Mouse (Mus musculus) retina, adult 2 months (tissue): ENCODE results near the gene Dnajc13.

Source experiments
- DNase-seq: peaks from one replicate; pipeline ENCODE4 v3.0.0-alpha.2; 2012; ENCODE audit warnings: low read depth, low spot score

Gene Dnajc13

DNA sequence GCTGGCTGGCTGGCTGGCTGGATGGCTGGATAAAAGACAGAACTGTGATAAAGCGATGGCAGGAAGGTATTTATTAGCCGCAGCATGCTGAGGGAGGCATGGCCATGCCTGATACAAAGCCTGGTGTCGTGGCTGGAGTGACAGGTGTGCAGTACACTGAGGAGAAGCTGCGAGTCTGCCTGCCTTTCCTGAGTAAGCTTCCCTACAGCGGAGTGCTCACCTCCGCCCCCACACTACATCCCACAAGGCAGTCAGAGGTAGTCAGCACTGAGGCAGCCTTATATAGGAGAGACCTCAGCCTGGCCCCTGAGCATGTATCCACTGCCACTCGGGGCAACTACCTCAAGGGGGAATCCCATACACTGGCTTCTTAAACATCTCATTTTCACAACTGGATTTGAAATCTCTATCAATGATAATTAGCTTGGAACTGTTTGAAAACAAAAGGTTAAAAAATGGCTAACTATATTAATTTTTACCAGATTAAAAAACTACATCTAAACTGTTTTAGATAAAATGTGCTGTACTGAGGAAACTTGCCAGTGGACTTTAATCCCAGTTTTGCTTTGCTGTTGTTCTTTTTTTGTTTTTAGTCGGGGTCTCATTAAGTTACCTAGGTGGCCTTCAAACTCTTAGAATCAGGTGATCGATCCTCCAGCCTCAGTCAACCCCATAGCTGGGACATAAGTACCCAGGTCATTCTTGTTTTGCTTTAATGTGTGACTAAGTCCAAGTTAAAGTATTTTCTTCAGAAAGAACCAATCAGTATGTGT, 8.1 kb downstream of the Dnajc13 start:
- DNase-seq: no peak

DNA sequence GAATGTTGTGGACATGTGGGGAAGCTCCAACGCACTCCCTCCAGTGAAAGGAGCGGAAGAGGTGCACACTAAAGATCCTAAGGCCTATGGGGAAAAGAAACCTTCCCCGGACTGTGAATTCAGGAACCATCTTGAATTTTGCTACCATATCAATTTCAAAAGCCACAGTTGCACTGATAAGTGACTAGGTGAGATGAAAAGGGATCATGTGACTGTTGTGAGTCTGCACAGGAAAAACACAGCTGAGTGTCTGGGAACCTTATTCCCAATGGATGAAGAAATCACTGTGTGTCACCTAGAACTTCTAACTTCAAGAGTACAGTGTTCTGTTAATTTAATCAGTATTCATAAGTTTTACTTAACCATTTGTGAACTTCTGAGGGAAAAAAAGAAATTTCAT, 10.1 kb downstream of the Dnajc13 start:
- no peak for DNase-seq

DNA sequence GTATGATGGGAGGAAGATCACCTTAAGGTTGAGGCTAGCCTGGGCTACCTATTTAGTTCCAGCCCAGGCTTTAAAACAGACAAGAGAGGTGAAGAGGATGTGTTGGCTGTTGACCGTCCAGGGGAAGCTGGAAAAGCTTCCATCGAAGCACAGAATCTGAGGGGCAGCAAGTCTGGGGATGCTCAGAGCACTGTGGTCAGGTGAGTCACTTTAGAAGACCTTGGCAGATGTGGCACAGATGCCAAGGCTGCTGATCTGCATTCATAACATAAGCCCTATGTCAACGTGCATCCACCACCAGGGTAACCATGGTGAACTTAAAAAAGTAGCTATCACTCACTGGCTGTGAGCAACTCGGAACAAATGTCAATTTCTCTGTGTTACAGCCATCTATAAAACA, 11.0 kb downstream of the Dnajc13 start:
- no peak for DNase-seq

DNA sequence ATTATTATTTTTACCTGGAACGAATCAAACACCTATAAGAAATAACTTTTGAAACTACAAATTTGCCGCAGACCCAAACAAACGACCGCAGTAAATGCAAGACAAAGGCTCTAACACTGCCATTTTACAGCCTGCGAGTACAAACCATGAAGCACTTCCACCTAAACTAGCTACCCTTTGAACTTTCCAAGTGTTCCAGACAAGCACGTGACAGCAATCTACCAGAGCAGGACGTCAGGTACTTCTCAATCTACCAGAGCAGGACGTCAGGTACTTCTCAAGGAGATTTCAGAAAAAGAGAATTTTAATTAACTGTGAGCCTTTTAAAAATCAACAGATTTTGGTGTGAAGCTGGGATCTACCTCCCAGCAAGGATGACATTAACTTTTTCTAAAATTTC, 11.6 kb downstream of the Dnajc13 start:
- no peak for DNase-seq

DNA sequence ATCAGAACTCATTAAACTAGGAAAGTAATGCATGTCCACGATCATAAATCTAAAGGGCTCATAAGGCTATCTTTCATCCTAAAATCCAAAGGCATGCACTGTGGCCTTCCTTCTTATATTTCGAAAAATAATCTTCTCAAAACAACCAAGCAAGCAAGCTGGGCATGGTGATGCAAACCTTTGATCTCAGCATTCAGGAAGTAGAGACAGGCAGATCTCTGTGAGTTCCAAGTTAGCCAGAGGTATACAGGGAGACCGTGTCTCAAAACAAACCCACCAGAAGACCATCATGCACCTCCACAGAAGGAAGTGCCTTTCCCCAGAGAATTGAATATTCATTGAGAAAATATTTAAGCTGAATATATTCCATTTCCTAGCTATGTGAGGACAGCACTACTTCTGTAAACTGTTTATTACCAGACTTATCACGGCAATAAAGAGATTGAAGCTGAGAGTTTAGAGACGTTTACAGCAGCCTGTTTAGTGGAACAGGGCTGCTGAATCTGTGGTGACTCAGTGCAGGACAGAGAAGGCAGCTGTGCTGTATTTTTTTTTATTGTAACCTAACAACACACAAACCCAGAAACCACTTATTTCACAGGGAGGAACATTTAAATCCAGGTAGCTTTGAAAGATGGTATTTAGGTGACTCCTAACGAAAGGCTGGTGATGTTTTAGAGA, 15.3 kb downstream of the Dnajc13 start:
- DNase-seq: no peak

DNA sequence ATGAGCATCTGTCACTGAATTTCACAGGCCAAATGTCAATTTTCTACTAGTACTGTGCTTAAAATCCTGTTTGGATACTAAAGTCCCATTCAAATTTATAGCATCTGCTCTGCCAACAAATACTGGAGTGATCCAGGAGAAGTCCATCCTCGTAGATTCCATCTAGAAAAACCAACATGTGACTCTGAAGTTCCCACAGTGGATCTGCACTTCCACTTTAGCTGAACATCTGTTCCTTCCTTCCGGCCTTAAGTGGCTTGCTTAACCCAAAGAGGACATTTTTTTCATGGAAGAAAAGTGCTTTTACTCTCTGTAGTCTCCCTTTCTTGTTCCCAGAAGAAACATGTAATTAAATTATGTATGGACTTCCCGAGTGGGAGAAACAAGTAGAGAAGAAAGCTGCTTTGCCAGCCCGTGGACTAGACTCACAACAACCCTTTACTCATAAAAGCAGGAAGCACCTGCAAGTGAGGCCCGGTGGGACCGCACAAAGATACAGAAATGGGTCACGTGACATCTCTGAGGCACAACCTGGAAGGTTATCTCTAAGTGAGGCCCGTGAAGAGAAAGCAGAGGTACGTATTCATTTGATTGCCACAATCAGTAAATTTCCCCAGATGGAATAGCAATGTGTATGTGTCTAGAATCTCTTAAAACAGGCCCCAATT, 18.8 kb downstream of the Dnajc13 start:
- DNase-seq: no peak

DNA sequence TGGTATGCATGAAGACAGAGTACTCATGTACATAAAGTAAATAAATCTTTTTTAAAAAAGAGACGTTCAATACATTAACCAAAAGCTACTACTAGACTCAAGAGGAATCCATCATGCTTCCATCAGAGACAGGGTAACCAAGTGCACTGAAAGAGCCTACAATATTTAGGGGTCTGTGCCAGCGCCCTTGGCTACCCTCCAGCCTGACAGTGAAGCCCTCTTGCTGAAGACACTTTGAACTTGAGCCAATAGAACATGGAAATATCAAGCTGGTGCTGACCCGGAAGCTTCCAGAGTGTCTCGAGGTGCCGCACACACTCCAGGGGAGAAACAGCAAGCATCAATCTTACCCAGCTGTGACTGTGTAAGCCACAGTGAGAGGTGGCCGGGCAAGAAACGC, 22.6 kb downstream of the Dnajc13 start:
- no peak for DNase-seq

DNA sequence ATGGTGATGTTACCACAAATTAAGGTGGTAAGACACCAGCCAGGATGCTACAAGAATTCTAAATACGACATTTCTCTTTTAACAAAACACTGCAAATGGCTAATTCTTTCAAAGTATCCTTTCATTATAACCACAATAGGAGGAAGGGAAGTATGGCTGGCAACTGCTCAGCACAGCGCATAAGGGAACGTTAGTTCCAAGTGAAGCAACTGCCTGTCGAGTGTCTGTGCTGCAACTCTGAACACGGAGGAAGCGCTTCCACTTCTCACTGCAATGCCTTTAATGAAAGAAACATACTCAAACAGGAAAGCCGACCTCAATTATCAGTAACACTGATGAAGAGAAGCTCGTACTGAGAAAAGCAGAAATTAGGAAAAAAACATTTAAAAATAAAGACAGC, 23.7 kb downstream of the Dnajc13 start:
- no peak for DNase-seq

DNA sequence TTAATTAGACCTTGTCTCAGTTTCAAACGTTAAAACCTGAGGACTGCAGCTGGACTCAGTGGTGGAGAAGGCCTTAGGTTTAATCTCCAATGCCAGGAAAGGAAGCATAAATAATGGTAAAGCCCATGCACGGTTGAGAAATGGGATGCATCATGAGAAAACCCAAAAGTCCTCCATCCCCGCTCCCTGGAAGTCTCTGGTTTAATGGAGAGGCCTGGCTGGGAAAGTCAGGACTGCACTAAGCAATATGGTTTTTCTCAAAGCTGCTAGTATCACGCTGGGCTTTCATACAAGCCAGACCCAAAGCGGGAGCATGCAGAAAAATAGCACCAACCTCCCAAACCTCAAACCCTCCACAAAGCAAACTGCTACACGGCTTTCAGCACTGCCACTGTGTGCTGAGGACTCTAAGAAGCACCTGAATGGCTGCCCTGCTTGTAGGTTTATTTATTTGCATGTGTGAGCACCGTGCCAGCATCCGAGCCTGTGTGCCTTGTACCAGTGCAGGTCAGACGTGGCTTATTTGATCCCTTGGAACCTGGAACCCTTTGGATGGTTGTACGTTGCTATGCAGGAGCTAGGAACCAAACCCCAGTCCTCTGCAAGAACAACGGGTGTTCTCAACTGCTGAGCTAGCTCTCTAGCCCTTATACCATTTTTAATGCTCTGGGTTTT, 26.3 kb downstream of the Dnajc13 start:
- DNase-seq: no peak

DNA sequence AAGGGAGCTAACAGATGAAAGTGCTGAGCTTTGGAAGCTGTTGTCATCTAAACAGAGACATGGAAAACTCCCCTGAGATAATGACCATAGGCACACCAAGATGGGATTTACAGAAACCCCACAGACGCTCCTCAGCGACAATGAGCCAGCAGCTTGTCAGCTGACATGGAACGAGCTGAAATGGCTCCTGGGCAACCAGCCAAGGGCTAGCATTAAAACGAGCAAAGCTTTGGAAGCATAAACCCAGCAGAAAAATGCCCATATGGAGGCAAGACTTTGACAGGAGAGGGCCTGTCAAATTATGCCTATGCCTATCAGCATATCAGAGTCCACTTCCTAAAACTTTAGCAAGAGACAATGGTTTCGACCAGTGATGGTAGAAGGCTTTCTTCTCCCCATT, 27.0 kb downstream of the Dnajc13 start:
- DNase-seq: peak; percentile 22

DNA sequence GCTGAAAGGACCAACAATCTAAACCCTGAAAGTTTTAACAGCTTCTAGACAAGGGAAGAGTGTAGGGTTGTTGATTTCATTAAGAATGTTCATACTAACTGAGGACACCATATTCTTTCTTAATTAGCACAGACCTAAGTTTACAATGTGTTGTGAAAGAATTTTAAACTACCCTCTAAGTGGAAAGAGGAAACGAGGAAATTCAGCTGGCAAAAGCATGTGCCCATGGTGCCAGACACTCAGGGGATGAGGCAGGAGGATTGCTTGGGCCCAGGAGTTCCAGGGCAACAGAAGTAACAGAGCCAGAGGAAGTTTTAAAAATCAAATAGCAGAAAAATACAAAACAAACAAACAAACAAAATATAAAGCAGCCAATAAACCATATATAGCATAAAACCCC, 28.9 kb downstream of the Dnajc13 start:
- no peak for DNase-seq

DNA sequence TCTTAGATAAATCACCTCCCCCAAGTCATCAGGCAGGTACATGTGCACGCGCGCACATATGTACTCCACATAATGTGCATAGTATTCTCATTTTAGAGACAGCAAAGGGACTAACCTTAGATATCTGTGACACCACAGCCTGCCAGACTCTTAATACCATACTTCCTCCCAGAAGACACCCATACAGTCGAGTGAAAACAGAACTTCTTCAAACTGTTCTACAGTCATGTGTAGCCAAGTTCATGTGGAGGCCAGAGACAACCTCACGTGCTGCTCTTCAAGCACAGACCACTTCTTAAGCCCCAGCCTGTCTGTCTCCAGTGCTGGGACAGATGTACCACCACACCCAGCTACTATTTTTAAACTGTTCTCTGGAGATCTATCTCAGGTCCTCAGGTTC, 29.7 kb downstream of the Dnajc13 start:
- DNase-seq: no peak

DNA sequence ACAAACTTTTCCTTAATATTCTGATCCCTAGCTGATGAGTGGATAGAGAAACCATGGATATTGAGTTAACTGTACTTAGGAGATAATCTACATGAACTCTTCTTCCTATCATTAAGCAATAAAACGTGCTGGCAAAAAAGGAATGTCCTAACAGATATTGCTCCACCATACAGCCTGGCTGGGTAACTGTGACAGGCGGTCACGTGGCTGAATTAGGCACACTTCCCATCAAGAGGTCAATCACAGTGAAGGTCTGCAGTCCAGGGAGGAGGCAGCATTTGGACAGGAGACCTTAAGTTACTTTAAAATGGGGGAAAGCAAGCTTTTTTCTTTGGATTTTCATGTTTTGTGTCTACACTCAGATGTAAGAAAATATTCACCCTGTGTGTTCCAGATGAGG, 30.7 kb downstream of the Dnajc13 start:
- no peak for DNase-seq

DNA sequence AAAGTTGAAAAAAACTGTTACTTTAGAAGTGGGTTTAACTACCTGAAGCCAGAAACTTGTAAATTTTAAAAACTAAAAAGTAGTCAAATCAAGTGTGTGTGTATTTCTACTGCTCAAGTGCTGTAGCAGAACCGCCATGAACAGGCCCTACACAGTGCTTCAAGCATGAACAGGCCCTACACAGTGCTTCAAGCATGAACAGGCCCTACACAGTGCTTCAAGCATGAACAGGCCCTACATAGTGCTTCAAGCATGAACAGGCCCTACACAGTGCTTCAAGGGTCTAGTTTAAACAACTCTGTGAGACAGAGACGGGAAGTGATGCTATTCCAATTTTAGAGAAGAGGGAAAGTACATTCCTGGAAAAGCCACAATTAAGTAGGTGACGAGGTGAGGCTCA, 51.3 kb downstream of the Dnajc13 start:
- no peak for DNase-seq

DNA sequence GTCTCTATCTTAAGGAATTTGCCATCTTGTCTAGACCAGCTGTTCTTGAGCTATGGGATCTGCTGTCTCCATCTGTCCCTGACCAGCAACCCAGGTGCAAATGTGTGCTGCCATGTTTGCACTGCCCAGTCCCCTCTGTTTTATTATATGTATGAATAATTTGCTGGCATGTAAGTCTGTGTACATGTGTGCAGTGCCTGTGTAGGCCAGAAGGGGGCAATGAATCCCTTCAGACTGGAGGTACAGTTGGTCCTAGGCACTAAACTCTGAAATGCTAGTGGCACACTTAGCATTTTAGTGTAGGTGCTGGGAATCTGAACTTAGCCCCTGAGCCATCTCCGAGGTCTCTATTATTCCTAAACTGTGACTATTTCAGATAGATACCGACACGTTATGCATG, 58.9 kb downstream of the Dnajc13 start:
- DNase-seq: peak; percentile 36

DNA sequence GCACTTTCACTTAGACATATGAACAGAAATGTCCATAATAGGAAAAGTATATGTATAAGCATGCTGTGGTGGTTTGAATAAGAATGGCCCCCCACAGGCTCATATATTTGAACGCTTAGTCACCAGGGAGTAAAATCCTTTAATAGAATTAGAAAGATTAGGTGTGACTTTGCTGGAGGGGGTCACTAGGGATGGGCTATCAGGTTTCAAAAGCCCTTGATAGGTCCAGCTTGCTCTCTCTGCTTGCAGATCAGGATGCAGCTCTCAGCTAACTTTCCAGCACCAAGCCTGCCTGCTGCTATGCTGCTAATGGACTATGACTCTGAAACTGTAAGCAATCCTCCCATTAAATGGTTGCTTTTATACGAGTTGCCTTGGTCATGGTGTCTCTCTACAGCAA, 68.2 kb downstream of the Dnajc13 start:
- DNase-seq: peak; percentile 61

DNA sequence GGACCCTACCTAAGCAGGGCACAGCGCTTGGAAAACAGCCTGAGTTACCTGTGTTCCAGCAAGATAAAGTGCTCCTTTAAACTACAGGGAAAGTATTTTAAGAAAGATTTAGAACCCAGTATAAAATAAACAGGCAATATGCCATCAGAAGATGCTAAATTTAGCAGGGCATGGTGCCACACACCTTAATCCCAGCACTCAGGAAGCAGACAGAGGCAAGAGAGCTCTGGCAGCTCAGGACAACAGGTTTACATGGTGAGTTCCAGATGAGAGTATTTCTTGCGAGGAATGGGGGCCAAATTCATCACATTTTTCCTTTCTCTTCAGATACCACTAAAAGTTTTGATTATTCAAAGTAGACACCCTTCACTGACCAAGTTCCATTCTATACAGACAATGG, 68.8 kb downstream of the Dnajc13 start:
- no peak for DNase-seq

DNA sequence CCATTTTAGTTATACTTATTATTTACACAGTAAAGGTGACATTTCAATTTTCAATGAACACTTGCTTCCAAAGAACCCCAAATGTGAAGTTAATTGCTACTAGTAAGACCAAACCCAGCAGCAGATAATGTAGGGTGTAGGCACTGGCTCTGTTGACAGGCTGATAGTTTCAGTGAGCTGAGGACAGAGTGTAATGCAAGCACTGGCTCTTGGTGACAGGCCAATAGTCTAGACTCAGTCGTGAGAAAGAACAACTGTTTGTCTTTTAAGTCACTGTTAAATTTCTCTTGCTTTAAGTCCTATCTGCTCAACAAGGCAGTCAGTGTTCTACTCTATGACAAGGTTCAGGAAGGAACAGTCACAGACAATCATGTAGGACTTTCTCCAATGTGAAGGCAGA, 69.4 kb downstream of the Dnajc13 start:
- DNase-seq: no peak

DNA sequence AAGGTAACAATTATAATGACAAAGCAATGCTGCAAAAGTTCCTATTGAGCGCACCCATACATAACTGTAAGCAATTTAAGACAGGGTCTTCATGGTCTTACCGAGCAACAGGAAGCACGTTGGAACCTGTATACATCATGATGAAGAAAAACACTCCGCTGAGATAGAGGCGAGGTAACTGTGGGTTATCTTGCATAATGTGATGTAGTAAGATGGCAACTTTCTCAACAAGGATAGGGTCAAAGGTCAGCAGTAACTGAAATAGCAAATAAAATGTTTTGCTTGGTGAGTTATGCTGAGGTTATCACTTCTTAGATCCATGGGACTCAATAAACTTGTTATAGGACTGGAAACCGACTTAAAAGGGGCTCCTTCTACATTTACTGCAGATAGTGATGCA, 70.2 kb downstream of the Dnajc13 start:
- DNase-seq: no peak

DNA sequence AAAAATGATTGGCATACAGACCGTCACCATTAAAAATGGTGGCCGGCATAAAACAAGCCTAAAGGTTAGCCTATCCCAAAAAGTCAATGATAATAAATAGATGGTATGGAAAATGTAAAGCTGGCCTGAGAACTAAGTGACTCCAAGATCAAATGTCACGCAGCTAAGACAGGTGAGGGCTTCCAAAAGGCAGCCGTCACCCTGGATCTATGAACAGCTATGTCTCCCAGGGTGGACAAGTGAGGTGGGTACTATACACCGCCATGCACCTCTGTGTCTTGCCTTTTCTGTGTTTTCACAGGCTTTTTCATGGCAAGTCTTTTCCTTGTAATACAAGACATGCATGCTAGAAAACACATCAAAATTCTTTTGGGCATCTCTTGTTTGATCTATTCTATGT, 73.1 kb downstream of the Dnajc13 start:
- no peak for DNase-seq

DNA sequence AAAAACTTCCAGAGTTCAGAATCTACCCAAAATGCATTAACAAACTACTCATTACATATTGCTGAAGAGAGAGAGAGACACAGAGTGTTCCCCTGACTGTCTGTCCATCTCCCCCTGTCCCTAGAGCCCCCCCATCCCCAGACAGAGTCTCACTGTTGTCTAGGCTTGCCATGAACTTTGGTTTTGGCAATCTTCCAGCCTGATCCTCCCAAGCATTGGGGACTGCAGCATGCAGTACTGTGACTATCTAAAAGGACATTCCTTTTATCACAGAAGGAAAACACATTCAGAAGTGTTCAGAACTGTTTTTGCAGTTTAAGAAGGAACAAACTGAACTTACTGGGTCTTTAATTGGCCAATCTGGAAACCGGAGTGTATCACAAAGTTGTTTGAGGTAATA, 74.0 kb downstream of the Dnajc13 start:
- DNase-seq: no peak

DNA sequence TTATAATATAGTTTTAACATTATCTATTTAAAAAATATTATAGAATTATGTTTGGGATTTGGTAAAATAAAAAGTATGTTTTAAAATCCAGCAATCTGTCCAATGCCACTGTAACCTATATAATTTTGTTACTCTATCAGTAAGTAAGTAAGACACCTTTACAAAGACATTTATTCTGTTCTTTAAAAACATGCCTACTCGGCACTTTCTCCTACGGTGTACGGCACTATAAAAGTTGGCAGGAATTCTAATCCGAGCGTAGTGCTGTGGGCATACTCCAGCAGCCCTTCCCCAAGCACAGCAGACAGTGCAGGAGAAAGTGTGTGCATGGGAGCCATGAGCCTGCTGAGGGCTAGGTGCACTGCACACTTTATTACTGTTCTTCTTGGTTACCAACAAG, 75.7 kb downstream of the Dnajc13 start:
- no peak for DNase-seq
